Mouse (Mus musculus) forebrain, embryonic 16.5 days (tissue): ENCODE measurements at regions not wholly inside any gene's neighbourhood (a gene's known extent, or its start where the extent isn't known, plus 50 kb on each side); places are given as distances from the start of the nearest gene placed in this dataset.
A peak's percentile ranks its signal among the peaks of the same experiment; 100 is the strongest.

Source experiments
- ATAC-seq: fragments of 200-750 bp; cut with Nextera tagmentation; 2 replicates; pipeline ENCODE4 v1.8.0; 2017; ENCODE audit warnings: mild to moderate bottlenecking, moderate library complexity
- H3K27ac ChIP-seq: fragments of 300-500 bp; sonication (generic); 2 replicates; pipeline ENCODE4 v1.5.1; 2014; ENCODE audit warnings: low read length, control low read depth
- H3K27me3 ChIP-seq: fragments of 300-500 bp; sonication (generic); replicated peaks from 2 replicates; pipeline ENCODE4 v1.6.1; 2014; ENCODE audit warnings: low read length; ENCODE audit not compliant: control insufficient read depth, insufficient read depth
- H3K36me3 ChIP-seq: fragments of 300-500 bp; sonication (generic); 2 replicates; pipeline ENCODE4 v1.6.1; 2014; ENCODE audit not compliant: control insufficient read depth, insufficient read depth
- H3K4me1 ChIP-seq: fragments of 300-500 bp; sonication (generic); replicated peaks from 2 replicates; pipeline ENCODE4 v1.6.1; 2014; ENCODE audit warnings: low read length; ENCODE audit not compliant: control insufficient read depth, insufficient read depth
- H3K4me2 ChIP-seq: fragments of 300-500 bp; sonication (generic); 2 replicates; pipeline ENCODE4 v1.6.1; 2014; ENCODE audit warnings: mild to moderate bottlenecking, low read length, control low read depth
- H3K4me3 ChIP-seq: fragments of 300-500 bp; sonication (generic); replicated peaks from 2 replicates; pipeline ENCODE4 v1.5.1; 2014; ENCODE audit warnings: mild to moderate bottlenecking, low read length, control low read depth
- H3K9ac ChIP-seq: fragments of 300-500 bp; sonication (generic); replicated peaks from 2 replicates; pipeline ENCODE4 v1.6.1; 2014; ENCODE audit warnings: low read depth, low read length, control low read depth
- H3K9me3 ChIP-seq: fragments of 300-500 bp; sonication (generic); 2 replicates; pipeline ENCODE4 v1.6.1; 2016; ENCODE audit warnings: low read length; ENCODE audit not compliant: control insufficient read depth
- WGBS: fragments of 180-500 bp; shearing (Covaris S2); extraction: QIAGEN DNeasy Blood & Tissue Kit; methylation state at CpG from one replicate; pipeline ENCODE4 v1.1.7; 2014; 5-methylcytosine and 5-hydroxymethylcytosine counted together

DNA sequence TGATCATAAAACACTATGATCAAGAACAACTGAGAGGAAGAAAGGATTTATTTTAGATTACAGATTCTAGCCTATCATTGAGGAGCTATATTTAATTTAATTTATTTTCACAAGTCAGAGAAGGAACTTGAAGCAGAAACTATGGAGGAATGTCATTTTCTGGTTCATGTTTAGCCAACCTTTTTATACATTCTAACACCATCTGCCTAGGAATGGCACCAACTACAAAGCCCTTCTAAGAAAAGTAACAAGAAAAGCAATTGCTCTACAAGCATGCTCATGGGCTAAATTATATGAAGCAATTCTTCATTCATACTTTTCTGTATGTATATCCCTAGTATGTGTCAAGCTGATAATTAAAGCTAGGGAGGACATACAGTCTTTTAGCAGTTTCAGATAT is 155.0 kb upstream of the Vwde start:
- Histone ChIP-seq H3K4me2 (no peak overlapping the region), H3K9ac (no peak overlapping the region), H3K9me3 (no peaks in the 10 kb centered on the region), H3K4me1 (no peaks in the 10 kb centered on the region), H3K4me3 (no peak overlapping the region), H3K27ac (no peak overlapping the region), H3K27me3 (no peaks in the 10 kb centered on the region), H3K36me3 (no peaks in the 10 kb centered on the region)
- ATAC-seq = no peak

DNA sequence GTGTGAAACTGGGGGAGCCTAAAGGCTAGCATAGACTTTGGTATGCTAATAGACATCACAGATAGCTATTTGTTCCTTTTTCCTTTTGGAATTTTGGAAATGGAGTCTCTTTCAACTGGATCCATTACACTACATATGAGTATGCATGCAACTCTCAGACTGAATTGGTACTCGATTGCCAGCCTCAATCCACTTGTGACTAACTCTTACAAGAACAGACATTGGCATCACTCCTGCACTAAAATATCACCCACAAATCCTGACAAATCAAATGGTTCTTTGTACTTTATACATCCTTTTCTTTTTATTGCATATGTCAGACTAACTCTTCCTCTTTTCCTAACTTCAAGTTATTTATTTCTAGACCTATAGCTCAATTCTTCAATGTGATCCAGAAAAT is 149.1 kb upstream of the Vwde start:
- Histone ChIP-seq H3K9me3 (no peaks in the 10 kb centered on the region), H3K27ac (no peak overlapping the region), H3K4me3 (no peak overlapping the region), H3K36me3 (no peaks in the 10 kb centered on the region), H3K4me2 (no peak overlapping the region), H3K27me3 (no peaks in the 10 kb centered on the region), H3K4me1 (no peaks in the 10 kb centered on the region), H3K9ac (no peak overlapping the region)
- WGBS = 81% methylated on average over 1 of the region's 1 CpGs
- ATAC-seq = no peak

DNA sequence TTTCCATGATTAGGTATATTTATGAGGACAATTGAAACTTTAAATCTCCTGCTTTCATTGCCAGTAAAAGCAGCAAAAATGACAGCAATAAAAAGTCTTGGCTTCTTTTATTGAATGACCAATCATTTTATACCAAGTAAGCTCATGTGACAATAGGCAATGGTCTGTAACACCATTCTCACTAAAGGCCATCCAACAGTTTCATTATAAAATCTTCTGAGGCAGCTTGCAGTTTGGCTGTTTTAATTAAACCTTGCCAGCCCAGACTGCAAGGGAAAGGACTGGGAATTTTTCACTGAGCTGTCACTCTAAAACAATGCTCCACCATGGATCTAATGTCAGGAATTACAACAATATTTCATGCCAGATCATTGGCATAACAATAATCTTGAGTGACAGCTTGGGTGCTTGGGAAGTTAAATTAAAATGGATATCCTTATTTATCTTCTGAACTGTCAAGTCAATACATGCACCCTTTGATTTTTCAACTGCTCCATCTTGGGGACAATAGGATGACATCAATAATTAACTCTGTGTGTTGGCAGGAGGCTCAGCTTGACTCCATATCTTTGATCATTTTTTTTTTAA is 145.0 kb upstream of the Vwde start:
- Histone ChIP-seq H3K4me2 (no peak overlapping the region), H3K27me3 (no peaks in the 10 kb centered on the region), H3K4me3 (no peak overlapping the region), H3K27ac (no peak overlapping the region), H3K4me1 (no peaks in the 10 kb centered on the region), H3K9ac (no peak overlapping the region), H3K9me3 (no peaks in the 10 kb centered on the region), H3K36me3 (no peaks in the 10 kb centered on the region)
- peak; percentile 36; the same call in 1 of the 2 replicates for ATAC-seq
